Mouse (Mus musculus): ENCODE data around the gene Cdk15. TPM values are rescaled to one million over a fixed set of nuclear protein-coding genes. Genes with fewer than 3 reads are reported as not detected.
A peak's percentile ranks its signal among the peaks of the same experiment; 100 is the strongest.

The Cdk15 gene
- polyA plus RNA-seq, 1 experiment from 2014 or later, result 0.30 TPM

- ATAC-seq, result 0 out of 2 replicates have a peak, but pooled peaks have one; percentile 20
- no peak overlapping the region for H3K4me2 ChIP-seq (ENCODE audit: low read length)
- no peaks in the 10 kb centered on the region for H3K9me3 ChIP-seq (replicated peaks; ENCODE audit: control insufficient read depth, low read length)
- peaks cover 4% of the 10 kb centered on the region; the same call in 1 of the 2 replicates for H3K4me1 ChIP-seq (ENCODE audit: control insufficient read depth, insufficient read depth, low read length)
- H3K27ac ChIP-seq (ENCODE audit: low read depth, low read length), result no peak overlapping the region; the same call in 1 of the 2 replicates
- WGBS, result 46% methylated on average over 3 of the region's 3 CpGs
- H3K36me3 ChIP-seq (ENCODE audit: control insufficient read depth, insufficient read depth, low read length), result no peaks in the 10 kb centered on the region
- DNase-seq (ENCODE audit: low spot score), result no peak
- H3K27me3 ChIP-seq (replicated peaks; ENCODE audit: control insufficient read depth, insufficient read depth, low read length), result no peaks in the 10 kb centered on the region
- no peak overlapping the region for H3K9ac ChIP-seq (ENCODE audit: low read length)
- H3K4me3 ChIP-seq (ENCODE audit: low read depth, low read length), result no peak overlapping the region
Measured at GRCm38 (mm10) chr1:59387542-59388314, 131.0 kb downstream of the Cdk15 start.

DNA sequence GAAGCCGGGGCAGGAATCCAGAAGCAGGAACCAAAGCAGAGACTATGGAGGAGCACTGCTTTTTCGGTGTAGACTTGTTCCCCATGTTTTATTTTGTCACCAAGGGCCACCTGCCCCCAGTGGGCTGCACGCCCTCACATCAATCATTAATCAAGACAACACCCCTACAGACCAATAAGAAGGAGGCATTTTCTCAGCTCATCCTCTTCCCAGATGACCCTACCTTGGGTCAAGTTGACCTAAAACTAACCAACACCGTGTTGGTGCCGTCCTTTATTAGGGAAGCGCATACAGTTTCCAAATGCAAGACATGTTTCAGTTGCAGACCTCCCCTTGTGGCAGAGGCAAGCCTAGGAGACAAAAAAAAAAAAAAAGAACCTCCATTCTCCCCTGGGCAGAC lies 132.5 kb downstream of the Cdk15 start:
- Histone ChIP-seq H3K4me1 (ENCODE audit: control insufficient read depth, insufficient read depth, low read length) (peaks cover 8% of the 10 kb centered on the region), H3K9me3 (replicated peaks; ENCODE audit: control insufficient read depth, low read length) (no peaks in the 10 kb centered on the region), H3K27ac (ENCODE audit: low read depth, low read length) (no peak overlapping the region), H3K4me3 (ENCODE audit: low read depth, low read length) (no peak overlapping the region), H3K4me2 (ENCODE audit: low read length) (no peak overlapping the region), H3K9ac (ENCODE audit: low read length) (no peak overlapping the region), H3K36me3 (ENCODE audit: control insufficient read depth, insufficient read depth, low read length) (no peaks in the 10 kb centered on the region), H3K27me3 (replicated peaks; ENCODE audit: control insufficient read depth, insufficient read depth, low read length) (no peaks in the 10 kb centered on the region)
- DNase-seq (ENCODE audit: low spot score) (no peak), ATAC-seq (no peak)
- 94% methylated on average over 6 of the region's 6 CpGs for WGBS

GRCm38 (mm10) chr1:59391736-59392135 lies 135.0 kb downstream of the Cdk15 start:
- H3K36me3 ChIP-seq (ENCODE audit: control insufficient read depth, insufficient read depth, low read length), result no peaks in the 10 kb centered on the region
- no peak overlapping the region for H3K27ac ChIP-seq (ENCODE audit: low read depth, low read length)
- no peak for ATAC-seq
- DNase-seq (ENCODE audit: low spot score), result no peak
- no peak overlapping the region for H3K4me3 ChIP-seq (ENCODE audit: low read depth, low read length)
- no peaks in the 10 kb centered on the region for H3K9me3 ChIP-seq (replicated peaks; ENCODE audit: control insufficient read depth, low read length)
- H3K27me3 ChIP-seq (replicated peaks; ENCODE audit: control insufficient read depth, insufficient read depth, low read length), result no peaks in the 10 kb centered on the region
- WGBS, result 30% methylated on average over 3 of the region's 3 CpGs
- H3K4me1 ChIP-seq (ENCODE audit: control insufficient read depth, insufficient read depth, low read length), result peaks cover 19% of the 10 kb centered on the region
- no peak overlapping the region for H3K9ac ChIP-seq (ENCODE audit: low read length)
- H3K4me2 ChIP-seq (ENCODE audit: low read length), result no peak overlapping the region

GRCm38 (mm10) chr1:59394072-59394471 lies 137.4 kb downstream of the Cdk15 start:
- Histone ChIP-seq H3K4me3 (ENCODE audit: low read depth, low read length) (no peak overlapping the region), H3K9me3 (replicated peaks; ENCODE audit: control insufficient read depth, low read length) (no peaks in the 10 kb centered on the region), H3K36me3 (ENCODE audit: control insufficient read depth, insufficient read depth, low read length) (no peaks in the 10 kb centered on the region), H3K9ac (ENCODE audit: low read length) (no peak overlapping the region), H3K27ac (ENCODE audit: low read depth, low read length) (peak overlapping the region; percentile 89), H3K4me2 (ENCODE audit: low read length) (no peak overlapping the region), H3K27me3 (replicated peaks; ENCODE audit: control insufficient read depth, insufficient read depth, low read length) (no peaks in the 10 kb centered on the region), H3K4me1 (ENCODE audit: control insufficient read depth, insufficient read depth, low read length) (peaks cover 15% of the 10 kb centered on the region)
- ATAC-seq, result peak; percentile 42; the same call in 1 of the 2 replicates
- WGBS, result 36% methylated on average over 4 of the region's 4 CpGs
- DNase-seq (ENCODE audit: low spot score), result no peak

DNA sequence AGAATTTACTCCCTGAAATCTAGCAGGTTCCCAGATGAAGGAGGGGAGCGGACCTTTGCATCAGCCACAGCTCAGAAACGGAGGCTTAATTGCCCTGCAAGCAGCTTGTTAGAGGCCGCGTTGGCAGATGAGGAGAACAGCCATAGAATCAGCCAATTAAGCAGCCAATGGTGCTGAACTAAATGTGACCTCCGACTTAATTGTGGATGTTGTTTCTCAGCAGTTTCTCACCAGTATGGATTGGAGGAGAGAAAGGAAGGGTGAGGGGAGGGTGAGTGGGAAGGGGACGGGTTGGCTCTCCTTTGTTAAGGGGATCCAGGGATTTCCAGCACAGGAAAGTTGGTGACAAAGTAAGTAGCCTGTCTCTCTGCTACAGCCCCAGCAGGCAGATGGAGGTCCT lies 137.9 kb downstream of the Cdk15 start:
- Histone ChIP-seq H3K36me3 (ENCODE audit: control insufficient read depth, insufficient read depth, low read length) (no peaks in the 10 kb centered on the region), H3K4me1 (ENCODE audit: control insufficient read depth, insufficient read depth, low read length) (peaks cover 15% of the 10 kb centered on the region), H3K27me3 (replicated peaks; ENCODE audit: control insufficient read depth, insufficient read depth, low read length) (no peaks in the 10 kb centered on the region), H3K4me2 (ENCODE audit: low read length) (0 out of 2 replicates have a peak overlapping the region, but pooled peaks have one; percentile 1), H3K9ac (ENCODE audit: low read length) (peak overlapping the region; percentile 30; the same call in 1 of the 2 replicates), H3K4me3 (ENCODE audit: low read depth, low read length) (no peak overlapping the region), H3K9me3 (replicated peaks; ENCODE audit: control insufficient read depth, low read length) (no peaks in the 10 kb centered on the region), H3K27ac (ENCODE audit: low read depth, low read length) (peak overlapping the region; percentile 89)
- WGBS, result 3% methylated on average over 6 of the region's 6 CpGs
- DNase-seq (ENCODE audit: low spot score) (peak; percentile 91), ATAC-seq (peak; percentile 95)

- Histone ChIP-seq H3K9ac (ENCODE audit: low read length) (no peak overlapping the region), H3K27me3 (replicated peaks; ENCODE audit: control insufficient read depth, insufficient read depth, low read length) (no peaks in the 10 kb centered on the region), H3K27ac (ENCODE audit: low read depth, low read length) (0 out of 2 replicates have a peak overlapping the region, but pooled peaks have one; percentile 89), H3K36me3 (ENCODE audit: control insufficient read depth, insufficient read depth, low read length) (no peaks in the 10 kb centered on the region), H3K9me3 (replicated peaks; ENCODE audit: control insufficient read depth, low read length) (no peaks in the 10 kb centered on the region), H3K4me3 (ENCODE audit: low read depth, low read length) (no peak overlapping the region), H3K4me1 (ENCODE audit: control insufficient read depth, insufficient read depth, low read length) (peaks cover 15% of the 10 kb centered on the region), H3K4me2 (ENCODE audit: low read length) (no peak overlapping the region)
- no peak for ATAC-seq
- no peak for DNase-seq (ENCODE audit: low spot score)
- WGBS, result 19% methylated on average over 2 of the region's 2 CpGs
Measured at GRCm38 (mm10) chr1:59395992-59396391, 139.3 kb downstream of the Cdk15 start.

DNA sequence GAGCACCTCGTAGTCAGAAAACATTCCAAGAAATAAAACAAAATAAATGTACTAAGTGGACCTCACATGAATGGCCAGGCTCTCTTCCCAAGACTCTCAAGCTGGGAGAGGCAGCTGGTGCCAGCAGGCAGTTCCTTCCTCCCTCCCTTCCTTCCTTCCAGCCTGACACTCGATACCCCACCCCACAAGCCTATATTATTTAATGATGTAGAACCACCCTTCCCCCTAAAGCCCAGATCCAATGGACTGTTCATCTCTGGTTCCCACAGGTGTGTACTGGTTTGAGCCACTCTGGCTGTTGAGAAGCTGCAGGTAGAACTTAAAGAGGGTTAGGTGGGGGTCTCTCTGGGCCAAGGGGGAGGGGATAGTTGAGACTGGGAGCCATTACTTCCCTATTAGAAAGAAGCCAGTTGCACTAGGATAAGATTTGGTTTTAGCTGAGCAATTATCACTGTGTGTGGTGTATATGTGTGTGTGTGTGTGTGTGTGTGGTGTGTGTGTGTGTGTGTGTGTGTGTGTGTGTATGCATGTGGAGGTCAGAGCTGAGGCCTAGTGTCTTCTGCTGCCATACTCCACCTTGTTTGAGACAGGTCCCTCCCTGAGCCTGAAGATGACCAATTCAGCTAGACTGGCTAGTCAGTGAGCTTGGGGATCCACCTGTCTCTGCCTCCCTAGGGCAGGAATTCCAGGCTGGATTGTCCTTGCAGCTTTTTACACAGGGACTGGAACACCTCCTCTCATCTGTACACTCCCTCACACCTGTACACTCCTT lies 143.0 kb downstream of the Cdk15 start:
- Histone ChIP-seq H3K27ac (ENCODE audit: low read depth, low read length) (no peak overlapping the region), H3K9me3 (replicated peaks; ENCODE audit: control insufficient read depth, low read length) (no peaks in the 10 kb centered on the region), H3K4me2 (ENCODE audit: low read length) (no peak overlapping the region), H3K4me3 (ENCODE audit: low read depth, low read length) (no peak overlapping the region), H3K27me3 (replicated peaks; ENCODE audit: control insufficient read depth, insufficient read depth, low read length) (no peaks in the 10 kb centered on the region), H3K9ac (ENCODE audit: low read length) (no peak overlapping the region), H3K4me1 (ENCODE audit: control insufficient read depth, insufficient read depth, low read length) (peaks cover 7% of the 10 kb centered on the region), H3K36me3 (ENCODE audit: control insufficient read depth, insufficient read depth, low read length) (no peaks in the 10 kb centered on the region)
- ATAC-seq (no peak), DNase-seq (ENCODE audit: low spot score) (no peak)
- 72% methylated on average over 2 of the region's 2 CpGs for whole genome bisulfite sequencing

GRCm38 (mm10) chr1:59401253-59401652 lies 144.5 kb downstream of the Cdk15 start:
- Histone ChIP-seq H3K9ac (ENCODE audit: low read length) (no peak overlapping the region), H3K9me3 (replicated peaks; ENCODE audit: control insufficient read depth, low read length) (no peaks in the 10 kb centered on the region), H3K36me3 (ENCODE audit: control insufficient read depth, insufficient read depth, low read length) (no peaks in the 10 kb centered on the region), H3K4me3 (ENCODE audit: low read depth, low read length) (no peak overlapping the region), H3K4me1 (ENCODE audit: control insufficient read depth, insufficient read depth, low read length) (no peaks in the 10 kb centered on the region), H3K4me2 (ENCODE audit: low read length) (no peak overlapping the region), H3K27ac (ENCODE audit: low read depth, low read length) (no peak overlapping the region), H3K27me3 (replicated peaks; ENCODE audit: control insufficient read depth, insufficient read depth, low read length) (no peaks in the 10 kb centered on the region)
- 85% methylated on average over 4 of the region's 4 CpGs for WGBS
- no peak for ATAC-seq
- no peak for DNase-seq (ENCODE audit: low spot score)
